Mouse (Mus musculus) liver, embryonic 16.5 days (tissue): ENCODE measurements around the gene Obox2. TPM values are rescaled to one million over a fixed set of nuclear protein-coding genes. Genes with fewer than 3 reads are reported as not detected.
"Not testable (repeated sequence)": the region's sequence is repeated elsewhere in the genome, so short reads cannot be mapped to it uniquely, and the experiment has no call there.

Experiments
- ATAC-seq: fragments of 200-750 bp; cut with Nextera tagmentation; 2 replicates; pipeline ENCODE4 v1.8.0; 2017; ENCODE audit warnings: low read depth, mild to moderate bottlenecking, moderate number of reproducible peaks, moderate library complexity
- H3K27ac ChIP-seq: fragments of 300-500 bp; sonication (generic); 2 replicates; pipeline ENCODE4 v1.5.1; 2014; ENCODE audit warnings: mild to moderate bottlenecking, low read length
- H3K27me3 ChIP-seq: fragments of 300-500 bp; sonication (generic); 2 replicates; pipeline ENCODE4 v1.6.1; 2014; ENCODE audit warnings: low read depth, low read length, mixed read lengths; ENCODE audit not compliant: control insufficient read depth, insufficient read depth
- H3K36me3 ChIP-seq: fragments of 300-500 bp; sonication (generic); 2 replicates; pipeline ENCODE4 v1.6.1; 2014; ENCODE audit warnings: mild to moderate bottlenecking; ENCODE audit not compliant: control insufficient read depth, insufficient read depth
- H3K4me1 ChIP-seq: fragments of 300-500 bp; sonication (generic); 2 replicates; pipeline ENCODE4 v1.6.1; 2014; ENCODE audit warnings: low read depth, low read length, mixed read lengths; ENCODE audit not compliant: control insufficient read depth
- H3K4me2 ChIP-seq: fragments of 300-500 bp; sonication (generic); 2 replicates; pipeline ENCODE4 v1.6.1; 2014; ENCODE audit warnings: low read depth, low read length, mixed read lengths
- H3K4me3 ChIP-seq: fragments of 300-500 bp; sonication (generic); 2 replicates; pipeline ENCODE4 v1.5.1; 2014; ENCODE audit warnings: low read depth, mild to moderate bottlenecking, low read length
- H3K9ac ChIP-seq: fragments of 300-500 bp; sonication (generic); 2 replicates; pipeline ENCODE4 v1.6.1; 2014; ENCODE audit warnings: low read depth, low read length
- H3K9me3 ChIP-seq: fragments of 300-500 bp; sonication (generic); replicated peaks from 2 replicates; pipeline ENCODE4 v1.6.1; 2016; ENCODE audit warnings: low read length; ENCODE audit not compliant: control insufficient read depth
- WGBS: fragments of 180-500 bp; shearing (Covaris S2); extraction: QIAGEN DNeasy Blood & Tissue Kit; methylation state at CpG from one replicate; pipeline ENCODE4 v1.1.7; 2014; ENCODE audit not compliant: insufficient replicate concordance; 5-methylcytosine and 5-hydroxymethylcytosine counted together
- polyA plus RNA-seq: library from polyadenylated mRNA; unstranded; fragments of >200 nt; fragmentation: Nextera tagmentation; extraction: Ambion mirVana; gene quantifications from 2 replicates; pipeline ENCODE4 v1.2.1, GENCODE M21; 2015

The Obox2 gene
- not detected in 2 replicates for polyA plus RNA-seq

DNA sequence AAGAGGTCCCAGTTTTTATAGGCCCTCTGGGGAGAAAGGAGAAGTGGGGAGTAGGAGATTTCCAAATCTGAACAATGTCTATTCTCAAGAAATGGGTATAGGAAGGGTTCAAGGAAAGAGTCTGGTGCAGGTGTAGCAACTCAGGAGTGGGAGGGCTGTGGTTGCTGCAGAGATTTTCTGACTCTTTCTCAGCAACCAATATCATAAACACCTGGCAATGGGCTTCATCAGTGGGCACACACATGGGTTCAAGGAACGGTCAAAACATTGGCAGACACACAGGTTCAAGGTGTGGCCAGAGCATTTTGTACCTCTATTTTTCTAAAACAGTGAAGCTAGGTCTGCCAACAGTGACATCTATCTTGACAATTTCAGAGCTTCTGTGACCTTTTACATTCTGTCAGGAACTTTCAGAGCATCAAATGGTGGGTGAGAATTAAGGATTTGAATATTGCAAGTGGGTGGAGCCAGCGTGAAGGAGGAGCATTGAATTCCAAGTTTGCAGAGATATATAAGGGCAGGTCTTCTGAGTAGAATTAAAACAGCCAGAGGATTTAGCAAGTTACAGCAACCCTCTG lies at the start of gene Obox2, which contains the start of gene Obox1:
Gene Obox2, plus strand, starts transcription at position 301 of the 578 bp plus-strand sequence.
Gene Obox1, plus strand, starts transcription at position 528 of the 578 bp plus-strand sequence.
- H3K4me1 ChIP-seq, ATAC-seq, H3K4me3 ChIP-seq, H3K27me3 ChIP-seq, H3K36me3 ChIP-seq, H3K9ac ChIP-seq, H3K4me2 ChIP-seq, H3K9me3 ChIP-seq, H3K27ac ChIP-seq: not testable (repeated sequence)
- WGBS: no CpG with 5 or more reads among the region's 2 CpGs

DNA sequence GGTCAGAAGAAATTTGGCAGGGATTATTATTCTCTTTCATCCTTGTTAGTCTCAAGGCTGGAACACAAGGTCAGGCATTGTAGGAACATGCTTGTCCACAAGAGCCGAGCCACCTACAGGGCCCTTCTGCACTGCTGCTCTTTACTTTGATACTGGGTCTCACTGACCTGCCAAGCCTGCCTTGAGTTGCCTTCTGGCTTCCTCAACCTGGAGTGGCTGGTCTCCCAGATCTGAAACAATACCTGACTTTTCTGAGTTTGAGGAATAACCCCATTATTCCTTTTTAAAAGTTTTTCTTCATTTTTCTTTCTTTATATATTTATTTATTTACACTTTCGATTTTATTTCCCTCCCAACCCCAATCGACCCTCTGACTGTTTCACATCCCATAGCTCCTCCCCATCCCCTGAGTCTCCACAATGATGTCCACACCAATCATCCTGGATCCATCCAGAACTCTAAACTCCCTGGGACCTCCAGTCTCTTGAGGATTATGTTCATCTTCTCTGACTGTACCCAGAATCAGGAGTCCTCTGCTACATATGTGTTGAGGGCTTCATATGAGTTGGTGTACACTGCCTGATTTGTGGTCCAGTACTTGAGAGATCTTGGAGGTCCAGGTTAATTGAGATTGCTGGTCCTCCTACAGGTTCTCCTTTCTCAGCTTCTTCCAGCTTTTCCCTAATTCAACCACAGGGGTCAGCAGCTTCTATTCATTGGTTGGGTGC lies 10.8 kb downstream of the Obox2 start:
- not testable (repeated sequence) for H3K27me3 ChIP-seq, H3K36me3 ChIP-seq, H3K4me3 ChIP-seq, H3K27ac ChIP-seq, H3K9me3 ChIP-seq, ATAC-seq, H3K4me2 ChIP-seq, H3K4me1 ChIP-seq, H3K9ac ChIP-seq
- 35% methylated on average over 3 of the region's 3 CpGs for WGBS

- not testable (repeated sequence) for H3K9ac ChIP-seq, H3K4me3 ChIP-seq, H3K4me1 ChIP-seq, ATAC-seq, H3K27ac ChIP-seq, H3K36me3 ChIP-seq, H3K27me3 ChIP-seq, H3K4me2 ChIP-seq, H3K9me3 ChIP-seq
- 64% methylated on average over 10 of the region's 10 CpGs for WGBS
These were observed 18.3 kb downstream of the Obox2 start for GRCm38 (mm10) chr7:15406816-15407215.

- not testable (repeated sequence) for ATAC-seq
These were observed 29.5 kb downstream of the Obox2 start for GRCm38 (mm10) chr7:15418046-15418445.

GRCm38 (mm10) chr7:15425537-15425936 lies 37.0 kb downstream of the Obox2 start:
- not testable (repeated sequence) for H3K36me3 ChIP-seq, ATAC-seq, H3K4me1 ChIP-seq, H3K27ac ChIP-seq, H3K4me3 ChIP-seq, H3K27me3 ChIP-seq, H3K4me2 ChIP-seq, H3K9ac ChIP-seq, H3K9me3 ChIP-seq
- 60% methylated on average over 3 of the region's 4 CpGs for WGBS

More at GRCm38 (mm10) chr7:15418046-15418445, 29.5 kb downstream of the Obox2 start:
- H3K9ac ChIP-seq, H3K4me3 ChIP-seq, H3K9me3 ChIP-seq, H3K27ac ChIP-seq, H3K27me3 ChIP-seq, H3K4me1 ChIP-seq, H3K36me3 ChIP-seq, H3K4me2 ChIP-seq: not testable (repeated sequence)
- 55% methylated on average over 8 of the region's 9 CpGs for WGBS

Other genes starting within 250 kb of the Obox2 start
- gene Obox1, start 227 bp downstream of the Obox2 start, polyA plus RNA-seq: not detected in 2 replicates